Mouse (Mus musculus): ENCODE results near the gene Kazn.

DNA sequence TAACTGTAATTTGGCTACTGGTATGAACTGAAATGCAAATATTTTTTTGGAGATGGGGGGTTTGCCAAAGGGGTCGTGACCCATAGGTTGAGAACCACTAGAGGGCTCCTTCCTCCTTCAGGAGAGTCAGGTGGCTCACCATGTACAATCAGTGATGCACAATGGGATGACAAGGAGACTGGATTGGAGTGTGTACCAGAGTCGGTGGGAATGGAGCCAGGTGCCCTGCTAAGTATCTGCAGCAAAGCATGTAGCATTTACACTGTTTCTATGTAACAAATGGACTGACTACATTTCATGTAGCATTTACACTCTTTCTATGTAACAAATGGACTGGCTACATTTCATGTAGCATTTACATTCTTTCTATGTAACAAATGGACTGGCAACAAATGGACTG, 89.1 kb downstream of the Kazn start:
- no peak for TF ChIP-seq CTCF (IDR thresholded peaks at IDR 0.05; ENCODE audit: extremely low read depth, insufficient read depth, low read length)
- no peak for TF ChIP-seq POLR2A (IDR thresholded peaks at IDR 0.05; ENCODE audit: extremely low read depth, insufficient read depth, low read length)

All from cortical plate, adult 2 months (tissue).